Mouse (Mus musculus): ENCODE data around the gene Rbfox1.

Gene Rbfox1

GRCm38 (mm10) chr16:6099598-6099997 is 214.4 kb downstream of the Rbfox1 start:
- DNase-seq: peak; percentile 29

GRCm38 (mm10) chr16:6100421-6100877 is 215.3 kb downstream of the Rbfox1 start:
- peak; percentile 31 for DNase-seq

GRCm38 (mm10) chr16:6103713-6104112 is 218.6 kb downstream of the Rbfox1 start:
- peak; percentile 64 for DNase-seq

- DNase-seq: peak; percentile 50
Observed at GRCm38 (mm10) chr16:6110121-6110520, 225.0 kb downstream of the Rbfox1 start.

GRCm38 (mm10) chr16:6113836-6114475 is 228.8 kb downstream of the Rbfox1 start:
- peak; percentile 34 for DNase-seq

- peak; percentile 8 for DNase-seq
Observed at GRCm38 (mm10) chr16:6119472-6119871, 234.3 kb downstream of the Rbfox1 start.

- DNase-seq: no peak
Observed at GRCm38 (mm10) chr16:6121232-6121631, 236.1 kb downstream of the Rbfox1 start.

GRCm38 (mm10) chr16:6122859-6123258 is 237.7 kb downstream of the Rbfox1 start:
- no peak for DNase-seq

- no peak for DNase-seq
Observed at GRCm38 (mm10) chr16:6128314-6128713, 243.2 kb downstream of the Rbfox1 start.

GRCm38 (mm10) chr16:6135016-6135415 is 249.9 kb downstream of the Rbfox1 start:
- DNase-seq: no peak

- DNase-seq: no peak
Observed at GRCm38 (mm10) chr16:6139432-6139831, 254.3 kb downstream of the Rbfox1 start.

GRCm38 (mm10) chr16:6147957-6148356 is 262.8 kb downstream of the Rbfox1 start:
- DNase-seq: no peak

GRCm38 (mm10) chr16:6149345-6149744 is 264.2 kb downstream of the Rbfox1 start:
- DNase-seq: no peak

GRCm38 (mm10) chr16:6155556-6155955 is 270.4 kb downstream of the Rbfox1 start:
- DNase-seq: peak; percentile 81

GRCm38 (mm10) chr16:6164476-6164875 is 279.3 kb downstream of the Rbfox1 start:
- peak; percentile 5 for DNase-seq

- DNase-seq: peak; percentile 51
Observed at GRCm38 (mm10) chr16:6169346-6169745, 284.2 kb downstream of the Rbfox1 start.

- peak; percentile 82 for DNase-seq
Observed at GRCm38 (mm10) chr16:6180819-6181218, 295.7 kb downstream of the Rbfox1 start.

- DNase-seq: no peak
Observed at GRCm38 (mm10) chr16:6182329-6182728, 297.2 kb downstream of the Rbfox1 start.

- no peak for DNase-seq
Observed at GRCm38 (mm10) chr16:6192358-6192757, 307.2 kb downstream of the Rbfox1 start.

GRCm38 (mm10) chr16:6206431-6206830 is 321.3 kb downstream of the Rbfox1 start:
- DNase-seq: no peak

- DNase-seq: no peak
Observed at GRCm38 (mm10) chr16:6212916-6213315, 327.8 kb downstream of the Rbfox1 start.

- no peak for DNase-seq
Observed at GRCm38 (mm10) chr16:6227449-6227848, 342.3 kb downstream of the Rbfox1 start.

- no peak for DNase-seq
Observed at GRCm38 (mm10) chr16:6232966-6233365, 347.8 kb downstream of the Rbfox1 start.

- DNase-seq: no peak
Observed at GRCm38 (mm10) chr16:6241393-6241792, 356.2 kb downstream of the Rbfox1 start.

GRCm38 (mm10) chr16:6242468-6242867 is 357.3 kb downstream of the Rbfox1 start:
- no peak for DNase-seq
